Mouse (Mus musculus) NIH3T3 (cell line): Measurements from ENCODE around the gene Tmem185a.
"Not testable (repeated sequence)": the region's sequence is repeated elsewhere in the genome, so short reads cannot be mapped to it uniquely, and the experiment has no call there.

Experiments
- DNase-seq: peaks from one replicate; pipeline ENCODE4 v3.0.0-alpha.2; 2012; ENCODE audit warnings: low read depth

Tmem185a gene

GRCm38 (mm10) chrX:70476792-70477776 lies at the start of gene Tmem185a:
Gene Tmem185a (minus strand): TSS chrX:70477180.
- DNase-seq: peak; percentile 90

GRCm38 (mm10) chrX:70514413-70514812 lies 37.4 kb upstream of the Tmem185a start:
- not testable (repeated sequence) for DNase-seq

GRCm38 (mm10) chrX:70487328-70487727 lies 10.3 kb upstream of the Tmem185a start:
- DNase-seq: not testable (repeated sequence)

- DNase-seq: no peak
These were observed 5.2 kb upstream of the Tmem185a start for GRCm38 (mm10) chrX:70482154-70482553.

GRCm38 (mm10) chrX:70478701-70479100 lies 1.7 kb upstream of the Tmem185a start:
- no peak for DNase-seq

GRCm38 (mm10) chrX:70475215-70475765 lies 1.7 kb downstream of the Tmem185a start:
- DNase-seq: no peak

GRCm38 (mm10) chrX:70466897-70467296 lies 10.1 kb downstream of the Tmem185a start:
- DNase-seq: no peak

- peak; percentile 74 for DNase-seq
These were observed 11.5 kb downstream of the Tmem185a start for GRCm38 (mm10) chrX:70465489-70465888.

- no peak for DNase-seq
These were observed 13.4 kb downstream of the Tmem185a start for GRCm38 (mm10) chrX:70463621-70464020.

- not testable (repeated sequence) for DNase-seq
These were observed 24.6 kb downstream of the Tmem185a start for GRCm38 (mm10) chrX:70452359-70452758.

GRCm38 (mm10) chrX:70425473-70425872 lies 51.5 kb downstream of the Tmem185a start:
- not testable (repeated sequence) for DNase-seq
